Mouse (Mus musculus): ENCODE results near the gene Nup205. TPM values are rescaled to one million over a fixed set of nuclear protein-coding genes. Genes with fewer than 3 reads are reported as not detected.

Nup205 gene
- polyA plus RNA-seq, 1 experiment from 2014 or later = 7.2 TPM

- Histone ChIP-seq H3K9me3 (ENCODE audit: control insufficient read depth, low read length) (no peaks in the 10 kb centered on the region), H3K27ac (replicated peaks) (no peak overlapping the region), H3K4me1 (replicated peaks; ENCODE audit: control insufficient read depth, insufficient read depth) (no peaks in the 10 kb centered on the region), H3K9ac (ENCODE audit: low read length) (no peak overlapping the region), H3K4me2 (replicated peaks; ENCODE audit: low read depth) (no peak overlapping the region), H3K27me3 (ENCODE audit: control insufficient read depth, insufficient read depth, low read length) (no peaks in the 10 kb centered on the region), H3K36me3 (ENCODE audit: control insufficient read depth, insufficient read depth, low read length) (no peaks in the 10 kb centered on the region), H3K4me3 (ENCODE audit: low read depth, low read length) (no peak overlapping the region)
- WGBS = 75% methylated on average over 13 of the region's 13 CpGs
- ATAC-seq (ENCODE audit: low FRiP score, low TSS enrichment) = no peak
- DNase-seq (ENCODE audit: low spot score) = no peak
- no peak for TF ChIP-seq EP300 (optimal IDR thresholded peaks at IDR 0.05)
- TF ChIP-seq CTCF (IDR thresholded peaks at IDR 0.05; ENCODE audit: low read depth) = no peak
Measured at GRCm38 (mm10) chr6:35269643-35270042, 92.4 kb downstream of the Nup205 start.

GRCm38 (mm10) chr6:35271094-35271855, 94.1 kb downstream of the Nup205 start:
- no peaks in the 10 kb centered on the region for H3K27me3 ChIP-seq (ENCODE audit: control insufficient read depth, insufficient read depth, low read length)
- TF ChIP-seq EP300 (optimal IDR thresholded peaks at IDR 0.05) (no peak), CTCF (IDR thresholded peaks at IDR 0.05; ENCODE audit: low read depth) (no peak)
- no peak for ATAC-seq (ENCODE audit: low FRiP score, low TSS enrichment)
- H3K4me2 ChIP-seq (replicated peaks; ENCODE audit: low read depth) = no peak overlapping the region
- H3K9ac ChIP-seq (ENCODE audit: low read length) = no peak overlapping the region
- no peak overlapping the region for H3K4me3 ChIP-seq (ENCODE audit: low read depth, low read length)
- no peaks in the 10 kb centered on the region for H3K36me3 ChIP-seq (ENCODE audit: control insufficient read depth, insufficient read depth, low read length)
- no peak overlapping the region for H3K27ac ChIP-seq (replicated peaks)
- no peaks in the 10 kb centered on the region for H3K9me3 ChIP-seq (ENCODE audit: control insufficient read depth, low read length)
- 86% methylated on average over 11 of the region's 12 CpGs for WGBS
- no peaks in the 10 kb centered on the region for H3K4me1 ChIP-seq (replicated peaks; ENCODE audit: control insufficient read depth, insufficient read depth)
- no peak for DNase-seq (ENCODE audit: low spot score)

- H3K4me2 ChIP-seq (replicated peaks; ENCODE audit: low read depth) = no peak overlapping the region
- H3K27ac ChIP-seq (replicated peaks) = no peak overlapping the region
- no peaks in the 10 kb centered on the region for H3K4me1 ChIP-seq (replicated peaks; ENCODE audit: control insufficient read depth, insufficient read depth)
- ATAC-seq (ENCODE audit: low FRiP score, low TSS enrichment) (no peak), DNase-seq (ENCODE audit: low spot score) (no peak)
- WGBS = 77% methylated on average over 20 of the region's 20 CpGs
- no peaks in the 10 kb centered on the region for H3K9me3 ChIP-seq (ENCODE audit: control insufficient read depth, low read length)
- H3K9ac ChIP-seq (ENCODE audit: low read length) = no peak overlapping the region
- no peaks in the 10 kb centered on the region for H3K27me3 ChIP-seq (ENCODE audit: control insufficient read depth, insufficient read depth, low read length)
- no peaks in the 10 kb centered on the region for H3K36me3 ChIP-seq (ENCODE audit: control insufficient read depth, insufficient read depth, low read length)
- TF ChIP-seq EP300 (optimal IDR thresholded peaks at IDR 0.05) (no peak), CTCF (IDR thresholded peaks at IDR 0.05; ENCODE audit: low read depth) (no peak)
- no peak overlapping the region for H3K4me3 ChIP-seq (ENCODE audit: low read depth, low read length)
Measured at GRCm38 (mm10) chr6:35271868-35272765, 94.9 kb downstream of the Nup205 start.

GRCm38 (mm10) chr6:35273391-35274082, 96.3 kb downstream of the Nup205 start:
- Histone ChIP-seq H3K4me2 (replicated peaks; ENCODE audit: low read depth) (no peak overlapping the region), H3K4me1 (replicated peaks; ENCODE audit: control insufficient read depth, insufficient read depth) (no peaks in the 10 kb centered on the region), H3K9me3 (ENCODE audit: control insufficient read depth, low read length) (no peaks in the 10 kb centered on the region), H3K27ac (replicated peaks) (no peak overlapping the region), H3K36me3 (ENCODE audit: control insufficient read depth, insufficient read depth, low read length) (no peaks in the 10 kb centered on the region), H3K4me3 (ENCODE audit: low read depth, low read length) (no peak overlapping the region), H3K27me3 (ENCODE audit: control insufficient read depth, insufficient read depth, low read length) (no peaks in the 10 kb centered on the region), H3K9ac (ENCODE audit: low read length) (no peak overlapping the region)
- ATAC-seq (ENCODE audit: low FRiP score, low TSS enrichment) = no peak
- DNase-seq (ENCODE audit: low spot score) = no peak
- 42% methylated on average over 11 of the region's 11 CpGs for WGBS
- no peak for TF ChIP-seq CTCF (IDR thresholded peaks at IDR 0.05; ENCODE audit: low read depth)
- no peak for TF ChIP-seq EP300 (optimal IDR thresholded peaks at IDR 0.05)

- H3K4me1 ChIP-seq (replicated peaks; ENCODE audit: control insufficient read depth, insufficient read depth) = no peaks in the 10 kb centered on the region
- no peak for ATAC-seq (ENCODE audit: low FRiP score, low TSS enrichment)
Measured at GRCm38 (mm10) chr6:35277903-35278587, 100.8 kb downstream of the Nup205 start.

More at GRCm38 (mm10) chr6:35277903-35278587, 100.8 kb downstream of the Nup205 start:
- 38% methylated on average over 10 of the region's 10 CpGs for WGBS
- no peak overlapping the region for H3K9ac ChIP-seq (ENCODE audit: low read length)
- DNase-seq (ENCODE audit: low spot score) = no peak
- H3K27me3 ChIP-seq (ENCODE audit: control insufficient read depth, insufficient read depth, low read length) = no peaks in the 10 kb centered on the region
- TF ChIP-seq CTCF (IDR thresholded peaks at IDR 0.05; ENCODE audit: low read depth) (no peak), EP300 (optimal IDR thresholded peaks at IDR 0.05) (no peak)
- no peak overlapping the region for H3K4me2 ChIP-seq (replicated peaks; ENCODE audit: low read depth)
- H3K4me3 ChIP-seq (ENCODE audit: low read depth, low read length) = no peak overlapping the region
- H3K27ac ChIP-seq (replicated peaks) = no peak overlapping the region
- H3K36me3 ChIP-seq (ENCODE audit: control insufficient read depth, insufficient read depth, low read length) = no peaks in the 10 kb centered on the region
- H3K9me3 ChIP-seq (ENCODE audit: control insufficient read depth, low read length) = no peaks in the 10 kb centered on the region

Data from stomach, postnatal 0 days (tissue).